Mouse (Mus musculus): ENCODE results near the gene Dzip1.

DNA sequence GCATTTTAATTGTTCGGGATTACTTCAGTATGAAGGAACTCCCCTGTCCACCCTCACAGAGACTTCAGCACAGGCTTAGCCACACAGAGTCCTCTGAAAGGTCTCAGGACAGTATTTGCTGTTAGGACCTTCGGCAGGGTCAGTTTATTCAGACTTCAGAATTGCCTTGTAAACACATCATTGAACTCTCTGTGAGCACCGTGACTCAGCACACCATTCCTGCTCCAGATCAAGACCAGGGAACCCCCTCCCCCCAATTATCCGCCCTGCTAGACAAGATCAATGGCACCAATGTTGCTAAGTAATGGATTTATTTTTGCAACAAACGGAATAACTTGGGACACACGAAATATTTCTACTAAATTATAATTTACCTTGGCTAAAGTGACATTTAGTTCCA, 57.9 kb downstream of the Dzip1 start:
- TF ChIP-seq ZNF384 (IDR thresholded peaks at IDR 0.05; ENCODE audit: low read depth, low read length) (no peak), POLR2A (IDR thresholded peaks at IDR 0.05; ENCODE audit: low read depth, low read length) (no peak), POLR2AphosphoS2 (IDR thresholded peaks at IDR 0.05; ENCODE audit: low read depth, low read length) (no peak), NRF1 (IDR thresholded peaks at IDR 0.05; ENCODE audit: low read depth, low read length) (no peak), ZMIZ1 (IDR thresholded peaks at IDR 0.05; ENCODE audit: low read depth, low read length) (no peak), RCOR1 (conservative IDR thresholded peaks at IDR 0.05; ENCODE audit: low read depth, low read length) (no peak)

Data from CH12.LX (cell line).